Mouse (Mus musculus) myocyte (in vitro differentiated cells): ENCODE results near the gene Tanc1.

Source experiments
- CEBPB ChIP-seq: IDR thresholded peaks from 2 replicates; pipeline ENCODE4 v1.6.1; 2011; ENCODE audit warnings: mild to moderate bottlenecking, moderate library complexity; ENCODE audit not compliant: poor library complexity, insufficient read depth, severe bottlenecking
- E2F4 ChIP-seq: IDR thresholded peaks from one replicate; pipeline ENCODE4 v1.6.1; 2011; ENCODE audit warnings: mild to moderate bottlenecking, control low read depth, moderate library complexity; ENCODE audit not compliant: insufficient read depth
- MYOD1 ChIP-seq, 3 experiments: IDR thresholded peaks; one replicate each; pipeline ENCODE4 v1.6.1; 2011; ENCODE audit warnings: control low read depth in 2 of 3, low read depth in 2 of 3, mild to moderate bottlenecking in 2 of 3, moderate library complexity in 1 of 3; ENCODE audit not compliant: insufficient read length in 2 of 3, control insufficient read depth in 1 of 3
- POLR2A ChIP-seq: IDR thresholded peaks from one replicate; pipeline ENCODE4 v1.6.1; 2011; ENCODE audit warnings: low read depth, mild to moderate bottlenecking, control low read depth, moderate library complexity; ENCODE audit not compliant: insufficient read length
- TCF12 ChIP-seq: IDR thresholded peaks from one replicate; pipeline ENCODE4 v1.6.1; 2011; ENCODE audit warnings: mild to moderate bottlenecking, control low read depth; ENCODE audit not compliant: poor library complexity, insufficient read depth, severe bottlenecking

GRCm38 (mm10) chr2:59739036-59739435 lies 127.2 kb downstream of the Tanc1 start:
- no peak for TF ChIP-seq MYOD1 (IDR thresholded peaks at IDR 0.05; ENCODE audit: control insufficient read depth in 1 of 3, insufficient read length in 2 of 3, low read depth in 2 of 3)
- TF ChIP-seq POLR2A = no peak
- no peak for TF ChIP-seq CEBPB
- no peak for TF ChIP-seq TCF12
- no peak for TF ChIP-seq E2F4
